Mouse (Mus musculus) intestine, postnatal 0 days (tissue): ENCODE results near the gene Ap3s2. TPM values are rescaled to one million over a fixed set of nuclear protein-coding genes. Genes with fewer than 3 reads are reported as not detected.

Experiments
- ATAC-seq: fragments of 200-750 bp; cut with Nextera tagmentation; 2 replicates; pipeline ENCODE4 v1.8.0; 2017; ENCODE audit warnings: mild to moderate bottlenecking, moderate TSS enrichment, moderate library complexity
- H3K27ac ChIP-seq: fragments of 300-500 bp; sonication (generic); 2 replicates; pipeline ENCODE4 v1.5.1; 2014; ENCODE audit warnings: mild to moderate bottlenecking, low read depth, low read length, moderate library complexity
- H3K27me3 ChIP-seq: fragments of 300-500 bp; sonication (generic); replicated peaks from 2 replicates; pipeline ENCODE4 v1.6.1; 2014; ENCODE audit warnings: low read length, mixed read lengths; ENCODE audit not compliant: control insufficient read depth, insufficient read depth
- H3K36me3 ChIP-seq: fragments of 300-500 bp; sonication (generic); 2 replicates; pipeline ENCODE4 v1.6.1; 2014; ENCODE audit warnings: mild to moderate bottlenecking, moderate library complexity; ENCODE audit not compliant: control insufficient read depth, insufficient read depth
- H3K4me1 ChIP-seq: fragments of 300-500 bp; sonication (generic); replicated peaks from 2 replicates; pipeline ENCODE4 v1.6.1; 2014; ENCODE audit warnings: antibody characterized with exemption, low read length, mixed read lengths; ENCODE audit not compliant: control insufficient read depth, insufficient read depth
- H3K4me2 ChIP-seq: fragments of 300-500 bp; sonication (generic); replicated peaks from 2 replicates; pipeline ENCODE4 v1.6.1; 2014; ENCODE audit warnings: low read depth, mild to moderate bottlenecking, moderate library complexity
- H3K4me3 ChIP-seq: fragments of 300-500 bp; sonication (generic); 2 replicates; pipeline ENCODE4 v1.5.1; 2014; ENCODE audit warnings: low read depth, low read length
- H3K9ac ChIP-seq: fragments of 300-500 bp; sonication (generic); 2 replicates; pipeline ENCODE4 v1.6.1; 2014; ENCODE audit warnings: mild to moderate bottlenecking, low read depth, low read length
- H3K9me3 ChIP-seq: fragments of 300-500 bp; sonication (generic); 2 replicates; pipeline ENCODE4 v1.6.1; 2016; ENCODE audit warnings: mixed run types; ENCODE audit not compliant: control insufficient read depth
- CTCF ChIP-seq: sonication (generic); IDR thresholded peaks from 2 replicates; pipeline ENCODE4 v1.5.1; 2016; ENCODE audit warnings: low read depth, mild to moderate bottlenecking, control low read depth, antibody characterized with exemption, moderate library complexity
- WGBS: fragments of 180-500 bp; shearing (Covaris S2); extraction: QIAGEN DNeasy Blood & Tissue Kit; methylation state at CpG from one replicate; pipeline ENCODE4 v1.1.7; 2014; 5-methylcytosine and 5-hydroxymethylcytosine counted together
- polyA plus RNA-seq: library from polyadenylated mRNA; unstranded; fragments of >200 nt; fragmentation: Nextera tagmentation; extraction: Ambion mirVana; gene quantifications from 2 replicates; pipeline ENCODE4 v1.2.1, GENCODE M21; 2015

Gene Ap3s2
- polyA plus RNA-seq, 1 experiment from 2014 or later: 21.3 TPM

GRCm38 (mm10) chr7:79858956-79859630 is 61.4 kb downstream of the Ap3s2 start:
- TF ChIP-seq CTCF: no peak
- Histone ChIP-seq H3K27me3 (no peaks in the 10 kb centered on the region), H3K36me3 (no peaks in the 10 kb centered on the region), H3K4me2 (no peak overlapping the region), H3K9me3 (no peaks in the 10 kb centered on the region), H3K4me1 (no peaks in the 10 kb centered on the region), H3K27ac (no peak overlapping the region), H3K4me3 (no peak overlapping the region), H3K9ac (no peak overlapping the region)
- 64% methylated on average over 9 of the region's 9 CpGs for WGBS
- ATAC-seq: peak; percentile 34; the same call in 1 of the 2 replicates

GRCm38 (mm10) chr7:79858202-79858934 is 62.1 kb downstream of the Ap3s2 start:
- no peak for ATAC-seq
- Histone ChIP-seq H3K4me3 (no peak overlapping the region), H3K27me3 (no peaks in the 10 kb centered on the region), H3K36me3 (no peaks in the 10 kb centered on the region), H3K27ac (no peak overlapping the region), H3K4me1 (no peaks in the 10 kb centered on the region), H3K9ac (no peak overlapping the region), H3K9me3 (no peaks in the 10 kb centered on the region), H3K4me2 (no peak overlapping the region)
- no peak for TF ChIP-seq CTCF
- 51% methylated on average over 11 of the region's 11 CpGs for WGBS

GRCm38 (mm10) chr7:79856305-79856704 is 64.1 kb downstream of the Ap3s2 start:
- no peak for ATAC-seq
- Histone ChIP-seq H3K4me3 (no peak overlapping the region), H3K4me2 (no peak overlapping the region), H3K9ac (no peak overlapping the region), H3K27me3 (no peaks in the 10 kb centered on the region), H3K4me1 (no peaks in the 10 kb centered on the region), H3K9me3 (no peaks in the 10 kb centered on the region), H3K36me3 (no peaks in the 10 kb centered on the region), H3K27ac (no peak overlapping the region)
- no peak for TF ChIP-seq CTCF
- WGBS: 89% methylated on average over 4 of the region's 4 CpGs

GRCm38 (mm10) chr7:79847456-79848451 is 72.7 kb downstream of the Ap3s2 start:
- no peak for TF ChIP-seq CTCF
- no peaks in the 10 kb centered on the region for H3K36me3 ChIP-seq
- peak overlapping the region; percentile 48 for H3K9ac ChIP-seq
- H3K4me2 ChIP-seq: peak overlapping the region; percentile 79
- no peak overlapping the region for H3K27ac ChIP-seq
- H3K9me3 ChIP-seq: no peaks in the 10 kb centered on the region
- H3K4me1 ChIP-seq: 0 out of 2 replicates have a peak, but pooled peaks cover 2% of the 10 kb centered on the region
- peak overlapping the region; percentile 50 for H3K4me3 ChIP-seq
- peak; percentile 32; the same call in 1 of the 2 replicates for ATAC-seq
- 6% methylated on average over 52 of the region's 53 CpGs for WGBS
- no peaks in the 10 kb centered on the region for H3K27me3 ChIP-seq

- H3K4me3 ChIP-seq: peak overlapping the region; percentile 50
- no peaks in the 10 kb centered on the region for H3K27me3 ChIP-seq
- H3K4me1 ChIP-seq: 0 out of 2 replicates have a peak, but pooled peaks cover 2% of the 10 kb centered on the region
- no peaks in the 10 kb centered on the region for H3K9me3 ChIP-seq
- TF ChIP-seq CTCF: no peak
- H3K9ac ChIP-seq: no peak overlapping the region
- 0 out of 2 replicates have a peak, but pooled peaks cover 2% of the 10 kb centered on the region for H3K36me3 ChIP-seq
- no peak for ATAC-seq
- WGBS: 62% methylated on average over 2 of the region's 2 CpGs
- H3K4me2 ChIP-seq: peak overlapping the region; percentile 79
- H3K27ac ChIP-seq: no peak overlapping the region
These were observed 74.1 kb downstream of the Ap3s2 start for GRCm38 (mm10) chr7:79846342-79846741.
